Mouse (Mus musculus) stomach, embryonic 15.5 days (tissue): Measurements from ENCODE around the gene Fam222b. TPM values are rescaled to one million over a fixed set of nuclear protein-coding genes. Genes with fewer than 3 reads are reported as not detected.

Experiments
- ATAC-seq: fragments of 200-750 bp; cut with Nextera tagmentation; 2 replicates; pipeline ENCODE4 v1.8.0; 2017; ENCODE audit warnings: low read depth, moderate number of reproducible peaks, moderate TSS enrichment; ENCODE audit not compliant: insufficient read depth, low FRiP score
- H3K27ac ChIP-seq: fragments of 300-500 bp; sonication (generic); 2 replicates; pipeline ENCODE4 v1.5.1; 2015; ENCODE audit warnings: mild to moderate bottlenecking, inconsistent platforms
- H3K27me3 ChIP-seq: fragments of 300-500 bp; sonication (generic); replicated peaks from 2 replicates; pipeline ENCODE4 v1.6.1; 2015; ENCODE audit warnings: inconsistent platforms
- H3K36me3 ChIP-seq: fragments of 300-500 bp; sonication (generic); 2 replicates; pipeline ENCODE4 v1.6.1; 2015; ENCODE audit warnings: inconsistent platforms
- H3K4me1 ChIP-seq: fragments of 300-500 bp; sonication (generic); 2 replicates; pipeline ENCODE4 v1.6.1; 2015; ENCODE audit warnings: inconsistent platforms
- H3K4me2 ChIP-seq: fragments of 300-500 bp; sonication (generic); 2 replicates; pipeline ENCODE4 v1.6.1; 2015; ENCODE audit warnings: mild to moderate bottlenecking, inconsistent platforms
- H3K4me3 ChIP-seq: fragments of 300-500 bp; sonication (generic); replicated peaks from 2 replicates; pipeline ENCODE4 v1.5.1; 2015; ENCODE audit warnings: inconsistent platforms
- H3K9ac ChIP-seq: fragments of 300-500 bp; sonication (generic); 2 replicates; pipeline ENCODE4 v1.6.1; 2015; ENCODE audit warnings: inconsistent platforms
- H3K9me3 ChIP-seq: fragments of 300-500 bp; sonication (generic); 2 replicates; pipeline ENCODE4 v1.6.1; 2016; ENCODE audit warnings: inconsistent platforms
- WGBS: fragments of 180-500 bp; shearing (Covaris S2); methylation state at CpG from one replicate; pipeline ENCODE4 v1.1.7; 2015; 5-methylcytosine and 5-hydroxymethylcytosine counted together
- polyA plus RNA-seq: library from polyadenylated mRNA; unstranded; fragments of >200 nt; fragmentation: Nextera tagmentation; extraction: Ambion mirVana; gene quantifications from 2 replicates; pipeline ENCODE4 v1.2.1, GENCODE M21; 2015

Fam222b gene
- polyA plus RNA-seq, 1 experiment from 2014 or later, result 10.6 TPM

DNA sequence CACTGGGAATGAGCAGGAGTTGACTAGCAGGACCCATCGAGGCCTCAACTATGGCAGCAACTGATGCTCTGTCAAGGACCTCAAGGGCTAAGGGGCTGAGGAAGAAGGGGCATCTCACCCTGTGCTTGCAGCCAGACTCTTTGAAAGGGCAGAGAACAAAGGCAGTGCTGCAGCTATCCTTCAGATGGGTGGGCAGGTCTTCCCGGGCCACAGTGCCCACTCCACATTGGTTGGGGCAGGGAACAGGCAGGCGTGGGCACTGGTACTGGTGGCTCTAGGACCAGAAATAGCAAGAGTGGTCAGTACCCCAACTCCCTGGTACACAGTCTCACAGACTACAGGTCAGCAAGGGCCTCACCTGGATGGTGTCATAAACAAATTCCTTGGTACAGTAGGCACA is 66.2 kb downstream of the Fam222b start:
- H3K4me2 ChIP-seq, result no peak overlapping the region
- H3K9me3 ChIP-seq, result no peaks in the 10 kb centered on the region
- no peak overlapping the region for H3K4me3 ChIP-seq
- no peak overlapping the region for H3K9ac ChIP-seq
- peaks cover 55% of the 10 kb centered on the region for H3K36me3 ChIP-seq
- 88% methylated on average over 3 of the region's 3 CpGs for WGBS
- peaks cover 32% of the 10 kb centered on the region for H3K4me1 ChIP-seq
- no peak for ATAC-seq
- no peak overlapping the region for H3K27ac ChIP-seq
- no peaks in the 10 kb centered on the region for H3K27me3 ChIP-seq

- H3K27ac ChIP-seq, result no peak overlapping the region
- H3K9ac ChIP-seq, result no peak overlapping the region
- H3K36me3 ChIP-seq, result peaks cover 50% of the 10 kb centered on the region
- ATAC-seq, result no peak
- H3K9me3 ChIP-seq, result no peaks in the 10 kb centered on the region
- 88% methylated on average over 14 of the region's 14 CpGs for WGBS
- H3K4me1 ChIP-seq, result peaks cover 37% of the 10 kb centered on the region
- H3K27me3 ChIP-seq, result no peaks in the 10 kb centered on the region
- no peak overlapping the region for H3K4me2 ChIP-seq
- H3K4me3 ChIP-seq, result no peak overlapping the region
Measured at GRCm38 (mm10) chr11:78161169-78161568, 66.7 kb downstream of the Fam222b start.

DNA sequence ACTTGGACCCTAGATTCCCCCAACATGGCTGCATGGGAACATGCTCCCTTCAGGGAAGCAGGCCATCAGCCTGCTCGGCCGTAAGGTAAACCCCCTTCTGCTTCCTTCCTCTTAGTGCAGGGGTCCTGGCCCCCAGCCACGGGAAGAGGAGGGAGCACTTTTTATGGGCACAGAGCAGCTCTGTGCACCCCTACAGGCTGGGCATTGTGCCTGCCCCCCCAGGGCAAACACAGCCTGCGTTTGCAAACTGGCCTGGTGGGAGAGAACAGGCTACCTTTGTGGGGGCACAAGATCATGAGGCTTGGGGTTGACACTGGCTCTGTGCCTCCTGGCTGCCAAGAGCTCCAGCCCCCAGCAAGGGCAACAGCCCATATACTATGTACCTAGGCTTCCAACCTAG is 67.5 kb downstream of the Fam222b start:
- no peaks in the 10 kb centered on the region for H3K27me3 ChIP-seq
- peaks cover 45% of the 10 kb centered on the region for H3K4me1 ChIP-seq
- H3K27ac ChIP-seq, result 0 out of 2 replicates have a peak overlapping the region, but pooled peaks have one; percentile 64
- ATAC-seq, result no peak
- H3K36me3 ChIP-seq, result peaks cover 47% of the 10 kb centered on the region
- H3K9me3 ChIP-seq, result no peaks in the 10 kb centered on the region
- WGBS, result 52% methylated on average over 4 of the region's 4 CpGs
- H3K4me3 ChIP-seq, result no peak overlapping the region
- no peak overlapping the region; the same call in 1 of the 2 replicates for H3K9ac ChIP-seq
- peak overlapping the region; percentile 79 for H3K4me2 ChIP-seq

DNA sequence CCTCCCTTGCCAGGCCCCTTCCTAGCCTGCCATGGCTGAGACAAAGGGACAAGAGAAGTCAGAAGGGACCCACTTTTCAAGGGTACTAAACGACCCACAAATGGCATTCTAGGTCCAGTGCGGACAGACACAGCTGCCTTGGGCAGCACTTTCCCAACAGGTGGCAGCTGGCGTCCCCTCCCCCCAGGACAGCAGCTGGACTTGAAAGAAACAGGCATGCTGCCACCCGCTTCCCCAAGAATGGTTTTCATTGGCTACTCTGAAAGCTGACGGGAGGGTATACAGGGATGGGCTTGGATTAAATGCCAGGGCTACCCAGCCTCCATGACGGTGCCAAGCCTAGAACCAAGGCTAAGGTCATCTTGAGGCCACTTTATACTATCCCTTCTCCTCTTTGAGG is 68.0 kb downstream of the Fam222b start:
- H3K9ac ChIP-seq, result no peak overlapping the region
- WGBS, result 54% methylated on average over 6 of the region's 6 CpGs
- H3K36me3 ChIP-seq, result peaks cover 45% of the 10 kb centered on the region
- H3K9me3 ChIP-seq, result no peaks in the 10 kb centered on the region
- peak overlapping the region; percentile 79 for H3K4me2 ChIP-seq
- peak overlapping the region; percentile 77; the same call in 1 of the 2 replicates for H3K4me3 ChIP-seq
- ATAC-seq, result no peak
- no peaks in the 10 kb centered on the region for H3K27me3 ChIP-seq
- H3K27ac ChIP-seq, result 0 out of 2 replicates have a peak overlapping the region, but pooled peaks have one; percentile 96
- H3K4me1 ChIP-seq, result peaks cover 45% of the 10 kb centered on the region

GRCm38 (mm10) chr11:78163045-78163444 is 68.6 kb downstream of the Fam222b start:
- no peaks in the 10 kb centered on the region for H3K27me3 ChIP-seq
- H3K4me2 ChIP-seq, result peak overlapping the region; percentile 79
- H3K4me3 ChIP-seq, result peak overlapping the region; percentile 77
- H3K4me1 ChIP-seq, result peaks cover 45% of the 10 kb centered on the region
- 67% methylated on average over 2 of the region's 2 CpGs for WGBS
- no peaks in the 10 kb centered on the region for H3K9me3 ChIP-seq
- H3K36me3 ChIP-seq, result peaks cover 39% of the 10 kb centered on the region
- ATAC-seq, result no peak
- H3K27ac ChIP-seq, result peak overlapping the region; percentile 96
- peak overlapping the region; percentile 85; the same call in 1 of the 2 replicates for H3K9ac ChIP-seq

- H3K36me3 ChIP-seq, result peaks cover 30% of the 10 kb centered on the region
- ATAC-seq, result peak; percentile 51
- 1% methylated on average over 22 of the region's 22 CpGs for WGBS
- peak overlapping the region; percentile 85 for H3K9ac ChIP-seq
- H3K27ac ChIP-seq, result peak overlapping the region; percentile 96
- peaks cover 45% of the 10 kb centered on the region for H3K4me1 ChIP-seq
- H3K4me2 ChIP-seq, result peak overlapping the region; percentile 79
- peak overlapping the region; percentile 77 for H3K4me3 ChIP-seq
- no peaks in the 10 kb centered on the region for H3K27me3 ChIP-seq
- no peaks in the 10 kb centered on the region for H3K9me3 ChIP-seq
Measured at GRCm38 (mm10) chr11:78163681-78164603, 69.5 kb downstream of the Fam222b start.

DNA sequence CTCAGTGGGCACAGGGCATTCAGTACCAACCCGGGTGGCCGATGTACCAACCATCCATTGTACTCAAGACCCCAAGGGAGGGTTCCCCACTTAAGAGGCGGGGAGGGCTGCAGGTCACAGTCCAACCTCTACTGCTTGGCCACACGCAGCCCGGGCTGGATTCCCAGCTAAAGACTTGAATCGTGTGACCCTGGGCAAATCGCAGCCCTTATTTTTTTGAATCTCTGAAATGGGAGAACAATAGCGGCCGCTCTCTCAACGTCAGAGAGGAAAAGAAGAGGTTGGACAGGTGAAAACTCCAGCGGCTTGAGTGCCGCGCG is 70.1 kb downstream of the Fam222b start:
- Histone ChIP-seq H3K9ac (peak overlapping the region; percentile 85), H3K27me3 (no peaks in the 10 kb centered on the region), H3K4me2 (peak overlapping the region; percentile 79), H3K4me3 (peak overlapping the region; percentile 77), H3K4me1 (peaks cover 42% of the 10 kb centered on the region), H3K36me3 (peaks cover 27% of the 10 kb centered on the region), H3K27ac (peak overlapping the region; percentile 96), H3K9me3 (no peaks in the 10 kb centered on the region)
- under 1% methylated on average over 14 of the region's 14 CpGs for WGBS
- ATAC-seq, result no peak

- Histone ChIP-seq H3K4me3 (peak within 1 kb of the TSS; percentile 77), H3K4me1 (peaks cover 37% of the 10 kb centered on the region), H3K27me3 (no peaks in the 10 kb centered on the region), H3K27ac (peak within 1 kb of the TSS; percentile 96), H3K9ac (peak within 1 kb of the TSS; percentile 85), H3K4me2 (peak within 1 kb of the TSS; percentile 79), H3K36me3 (peaks cover 21% of the 10 kb centered on the region), H3K9me3 (no peaks in the 10 kb centered on the region)
- WGBS, result under 1% methylated on average over 69 of the region's 78 CpGs
- ATAC-seq, result peak; percentile 79
Measured at GRCm38 (mm10) chr11:78164924-78165760, 70.7 kb downstream of the Fam222b start, which contains the start of gene Traf4. Gene Traf4, minus strand, starts transcription at chr11:78165589.

DNA sequence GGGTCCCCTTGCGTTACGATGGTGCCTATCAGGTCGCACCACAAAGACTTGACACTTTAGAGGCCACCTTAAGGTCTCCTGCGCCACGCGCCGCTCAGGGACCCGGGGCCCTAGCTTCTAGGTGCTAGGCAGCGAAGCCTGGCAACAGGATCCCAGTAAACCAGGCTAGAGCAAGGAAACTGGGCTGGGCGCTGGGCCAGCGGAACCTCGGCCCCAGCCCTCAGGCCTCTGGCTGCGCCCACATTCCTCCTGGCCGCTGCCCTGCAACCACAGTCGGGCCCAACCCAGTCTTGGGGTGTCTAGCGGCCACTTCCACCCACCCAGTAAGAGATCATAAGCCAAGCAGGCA is 71.3 kb downstream of the Fam222b start:
- Histone ChIP-seq H3K4me2 (peak overlapping the region; percentile 79), H3K27me3 (no peaks in the 10 kb centered on the region), H3K9ac (peak overlapping the region; percentile 36; the same call in 1 of the 2 replicates), H3K4me3 (peak overlapping the region; percentile 77), H3K36me3 (peaks cover 15% of the 10 kb centered on the region), H3K27ac (peak overlapping the region; percentile 96), H3K4me1 (peaks cover 36% of the 10 kb centered on the region), H3K9me3 (no peaks in the 10 kb centered on the region)
- under 1% methylated on average over 16 of the region's 16 CpGs for WGBS
- ATAC-seq, result peak; percentile 1; the same call in 1 of the 2 replicates

DNA sequence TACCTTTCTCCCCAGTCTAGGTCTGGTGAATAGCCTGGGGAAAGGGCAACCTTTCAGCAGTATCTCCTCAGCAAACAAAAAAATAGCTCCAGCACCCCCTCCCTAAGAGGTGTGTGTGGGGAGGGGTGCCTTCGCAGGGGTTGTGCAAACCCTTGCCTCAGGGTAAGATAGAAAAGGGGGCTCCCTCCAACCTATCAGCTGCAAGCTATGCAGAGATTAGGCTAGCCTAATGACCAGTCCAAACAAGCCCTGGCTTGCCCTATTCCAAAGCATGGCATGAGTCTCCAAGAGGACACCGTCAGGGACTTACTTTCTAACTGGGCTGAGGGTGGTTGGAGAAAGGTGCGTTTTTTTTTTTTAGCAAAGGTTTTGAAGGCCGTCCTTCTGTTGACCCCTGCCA is 71.7 kb downstream of the Fam222b start:
- peak overlapping the region; percentile 96 for H3K27ac ChIP-seq
- peak overlapping the region; percentile 77 for H3K4me3 ChIP-seq

GRCm38 (mm10) chr11:78166640-78167039 is 72.2 kb downstream of the Fam222b start:
- no peaks in the 10 kb centered on the region for H3K27me3 ChIP-seq
- ATAC-seq, result no peak
- 62% methylated on average over 6 of the region's 6 CpGs for WGBS
- H3K9ac ChIP-seq, result no peak overlapping the region
- peak overlapping the region; percentile 79 for H3K4me2 ChIP-seq
- no peaks in the 10 kb centered on the region for H3K9me3 ChIP-seq
- peaks cover 33% of the 10 kb centered on the region for H3K4me1 ChIP-seq
- peak overlapping the region; percentile 96 for H3K27ac ChIP-seq
- no peak overlapping the region for H3K4me3 ChIP-seq
- peaks cover 7% of the 10 kb centered on the region for H3K36me3 ChIP-seq

More for the DNA sequence above, 71.7 kb downstream of the Fam222b start:
- Histone ChIP-seq H3K27me3 (no peaks in the 10 kb centered on the region), H3K36me3 (peaks cover 11% of the 10 kb centered on the region), H3K4me1 (peaks cover 33% of the 10 kb centered on the region), H3K4me2 (peak overlapping the region; percentile 79), H3K9ac (peak overlapping the region; percentile 36; the same call in 1 of the 2 replicates), H3K9me3 (no peaks in the 10 kb centered on the region)
- 50% methylated on average over 4 of the region's 4 CpGs for WGBS
- ATAC-seq, result no peak
